Mouse (Mus musculus) neural tube, postnatal 0 days (tissue): ENCODE data around the gene Gorasp1. TPM values are rescaled to one million over a fixed set of nuclear protein-coding genes. Genes with fewer than 3 reads are reported as not detected.

ENCODE experiments used
- polyA plus RNA-seq: library from polyadenylated mRNA; unstranded; fragments of >200 nt; fragmentation: Nextera tagmentation; extraction: Ambion mirVana; gene quantifications from 2 replicates; pipeline ENCODE4 v1.2.1, GENCODE M21; 2015

Gorasp1 gene
- polyA plus RNA-seq, result 18.9 and 20.3 TPM in 2 replicates

DNA sequence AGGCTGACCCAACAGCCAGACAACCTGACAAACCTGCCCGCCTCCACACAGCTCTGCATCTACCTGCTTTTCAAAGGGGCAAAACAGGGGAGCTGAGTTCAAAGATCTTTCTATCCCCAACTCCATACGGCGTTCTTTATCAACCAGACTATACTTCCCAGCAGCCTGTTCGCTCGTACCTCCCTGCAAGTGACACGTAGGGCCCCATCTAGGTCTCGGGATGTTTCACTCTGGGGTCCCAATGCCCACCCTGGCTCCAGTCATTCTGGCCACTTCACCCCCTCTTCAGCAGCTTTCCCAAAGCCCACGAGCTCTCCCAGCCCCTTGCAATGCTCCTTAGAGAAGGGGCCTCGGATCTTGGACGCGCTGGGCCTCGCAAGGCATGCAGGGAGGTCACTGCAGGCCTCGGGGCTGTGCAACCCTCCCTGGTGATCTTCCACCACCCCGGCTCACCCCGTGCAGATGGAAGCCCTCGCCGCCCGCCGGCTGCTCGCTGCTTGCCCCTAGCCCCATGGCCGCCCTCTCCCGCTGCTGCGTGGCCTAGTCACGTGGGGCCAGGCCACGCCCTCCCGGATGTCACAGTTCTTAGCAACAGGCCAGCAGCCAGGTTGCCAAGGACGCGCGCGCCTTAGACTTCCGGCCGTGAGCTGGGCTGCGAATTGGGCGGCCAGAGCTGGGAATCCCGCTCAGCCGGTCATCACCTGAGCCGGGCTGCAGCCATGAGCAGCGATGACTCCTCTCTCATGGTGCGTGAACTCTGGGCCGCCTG, at the start of gene Gorasp1, which contains the start of gene Ttc21a:
Gene Gorasp1, minus strand, starts transcription at position 561 of the 769 bp plus-strand sequence.
Gene Ttc21a, plus strand, starts transcription at position 602 of the 769 bp plus-strand sequence.

GRCm38 (mm10) chr9:119984536-119985011, 47.2 kb upstream of the Gorasp1 start, which contains the start of gene Csrnp1:
Gene Csrnp1 (minus strand): TSS chr9:119984658.

GRCm38 (mm10) chr9:119894339-119895009, 42.9 kb downstream of the Gorasp1 start, which contains the start of gene Wdr48:
Gene Wdr48 (plus strand): TSS chr9:119894878.

Other genes with a start within 250 kb of the Gorasp1 start
- gene Scn10a, start 218.2 kb downstream of the Gorasp1 start, polyA plus RNA-seq, result 0.24 and 2.2 TPM in 2 replicates
- 0.25 and 1.0 TPM in 2 replicates for gene Scn11a, start 112.1 kb downstream of the Gorasp1 start, polyA plus RNA-seq
- gene Wdr48, start 42.7 kb downstream of the Gorasp1 start, polyA plus RNA-seq, result 41.8 and 47.1 TPM in 2 replicates
- gene Ttc21a, start within 50 bp of the Gorasp1 start, polyA plus RNA-seq, result 0.92 and 1.1 TPM in 2 replicates
- 1.5 and 2.4 TPM in 2 replicates for gene Csrnp1, start 47.1 kb upstream of the Gorasp1 start, polyA plus RNA-seq
- gene Xirp1, start 86.0 kb upstream of the Gorasp1 start, polyA plus RNA-seq, result not detected in 2 replicates
- 18.0 and 20.0 TPM in 2 replicates for gene Cx3cr1, start 132.3 kb upstream of the Gorasp1 start, polyA plus RNA-seq
- gene Ccr8, start 154.5 kb upstream of the Gorasp1 start, polyA plus RNA-seq, result not detected in 2 replicates
- gene Slc25a38, start 172.8 kb upstream of the Gorasp1 start, polyA plus RNA-seq, result 42.0 and 45.4 TPM in 2 replicates
- gene Rpsa, start 190.1 kb upstream of the Gorasp1 start, polyA plus RNA-seq, result 890 and 945 TPM in 2 replicates
- 4.1 and 18.4 TPM in 2 replicates for gene Mobp, start 212.1 kb upstream of the Gorasp1 start, polyA plus RNA-seq